Mouse (Mus musculus) myocyte (in vitro differentiated cells): ENCODE measurements at regions not wholly inside any gene's neighbourhood (a gene's known extent, or its start where the extent isn't known, plus 50 kb on each side); places are given as distances from the start of the nearest gene placed in this dataset.

ENCODE experiments used
- H3K27me3 ChIP-seq: one replicate; pipeline ENCODE4 v1.6.1; 2011; ENCODE audit not compliant: control insufficient read depth, insufficient read depth, insufficient read length
- H3K36me3 ChIP-seq: one replicate; pipeline ENCODE4 v1.6.1; 2011; ENCODE audit not compliant: control insufficient read depth, insufficient read depth
- H3K4me2 ChIP-seq: one replicate; pipeline ENCODE4 v1.6.1; 2011; ENCODE audit warnings: low read depth, control low read depth
- H3K4me3 ChIP-seq: one replicate; pipeline ENCODE4 v1.5.1; 2011; ENCODE audit warnings: mild to moderate bottlenecking, control low read depth, moderate library complexity
- H3K79me2 ChIP-seq: one replicate; pipeline ENCODE4 v1.6.1; 2011; ENCODE audit not compliant: control insufficient read depth, insufficient read depth
- H3ac ChIP-seq: one replicate; pipeline ENCODE4 v1.6.1; 2011; ENCODE audit not compliant: control insufficient read depth, insufficient read length
- CEBPB ChIP-seq: IDR thresholded peaks from 2 replicates; pipeline ENCODE4 v1.6.1; 2011; ENCODE audit warnings: mild to moderate bottlenecking, moderate library complexity; ENCODE audit not compliant: poor library complexity, insufficient read depth, severe bottlenecking
- E2F4 ChIP-seq: IDR thresholded peaks from one replicate; pipeline ENCODE4 v1.6.1; 2011; ENCODE audit warnings: mild to moderate bottlenecking, control low read depth, moderate library complexity; ENCODE audit not compliant: insufficient read depth
- MAX ChIP-seq: IDR thresholded peaks from one replicate; pipeline ENCODE4 v1.6.1; 2011; ENCODE audit warnings: low read depth, mild to moderate bottlenecking, control low read depth
- MYOD1 ChIP-seq, 3 experiments: IDR thresholded peaks; one replicate each; pipeline ENCODE4 v1.6.1; 2011; ENCODE audit warnings: control low read depth in 2 of 3, low read depth in 2 of 3, mild to moderate bottlenecking in 2 of 3, moderate library complexity in 1 of 3; ENCODE audit not compliant: insufficient read length in 2 of 3, control insufficient read depth in 1 of 3
- MYOG ChIP-seq, 3 experiments: IDR thresholded peaks; one replicate each; pipeline ENCODE4 v1.6.1; 2011; ENCODE audit warnings: control low read depth in 2 of 3, low read depth in 2 of 3, mild to moderate bottlenecking in 2 of 3; ENCODE audit not compliant: insufficient read length in 2 of 3, control insufficient read depth in 1 of 3, insufficient read depth in 1 of 3
- POLR2A ChIP-seq: IDR thresholded peaks from one replicate; pipeline ENCODE4 v1.6.1; 2011; ENCODE audit warnings: low read depth, mild to moderate bottlenecking, control low read depth, moderate library complexity; ENCODE audit not compliant: insufficient read length
- POLR2AphosphoS2 ChIP-seq: IDR thresholded peaks from one replicate; pipeline ENCODE4 v1.6.1; 2011; ENCODE audit warnings: low read depth, control low read depth; ENCODE audit not compliant: insufficient read length
- REST ChIP-seq: IDR thresholded peaks from one replicate; pipeline ENCODE4 v1.6.1; 2011; ENCODE audit warnings: mild to moderate bottlenecking, control low read depth, moderate library complexity; ENCODE audit not compliant: insufficient read depth, insufficient read length
- SRF ChIP-seq: IDR thresholded peaks from one replicate; pipeline ENCODE4 v1.6.1; 2011; ENCODE audit warnings: low read depth; ENCODE audit not compliant: control insufficient read depth, insufficient read length
- TCF12 ChIP-seq: IDR thresholded peaks from one replicate; pipeline ENCODE4 v1.6.1; 2011; ENCODE audit warnings: mild to moderate bottlenecking, control low read depth; ENCODE audit not compliant: poor library complexity, insufficient read depth, severe bottlenecking
- TCF3 ChIP-seq: IDR thresholded peaks from one replicate; pipeline ENCODE4 v1.6.1; 2011; ENCODE audit warnings: low read depth, control low read depth; ENCODE audit not compliant: insufficient read length
- USF1 ChIP-seq: IDR thresholded peaks from one replicate; pipeline ENCODE4 v1.6.1; 2011; ENCODE audit warnings: low read depth, mild to moderate bottlenecking, control low read depth, moderate library complexity

DNA sequence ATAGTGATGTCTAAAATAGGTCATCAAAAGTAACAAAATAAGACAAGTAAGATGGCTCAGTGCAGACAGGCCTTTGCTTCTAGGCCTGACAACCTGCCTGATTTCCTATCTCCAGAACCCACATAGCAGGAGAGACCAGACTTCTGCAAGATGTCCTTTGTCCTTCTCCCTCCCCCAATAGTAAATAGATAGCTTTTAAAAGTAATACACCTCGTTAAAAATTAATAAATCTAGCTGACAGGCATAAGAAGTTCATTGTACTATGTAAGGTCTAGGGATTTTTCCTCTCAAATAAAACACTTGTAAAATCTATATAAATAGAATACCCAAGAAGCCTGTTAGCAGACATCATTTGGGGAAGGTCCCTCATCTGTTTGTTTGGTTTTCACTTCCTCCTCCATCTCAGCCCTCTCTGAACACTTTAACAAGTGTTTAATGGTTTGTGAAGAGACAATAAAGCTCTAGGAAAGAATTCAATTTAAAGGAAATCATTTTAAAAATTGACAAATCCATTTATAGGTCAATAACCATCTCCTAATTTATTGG is 67.2 kb upstream of the Jade1 start:
- no peak overlapping the region for H3ac ChIP-seq
- H3K4me2 ChIP-seq = no peak overlapping the region
- H3K27me3 ChIP-seq = no peaks in the 10 kb centered on the region
- H3K4me3 ChIP-seq = no peak overlapping the region
- H3K36me3 ChIP-seq = no peaks in the 10 kb centered on the region
- TF ChIP-seq MYOG (IDR thresholded peaks at IDR 0.05; ENCODE audit: control insufficient read depth in 1 of 3, insufficient read depth in 1 of 3, insufficient read length in 2 of 3, low read depth in 2 of 3) (no peak), MYOD1 (IDR thresholded peaks at IDR 0.05; ENCODE audit: control insufficient read depth in 1 of 3, insufficient read length in 2 of 3, low read depth in 2 of 3) (no peak), CEBPB (no peak)
- no peaks in the 10 kb centered on the region for H3K79me2 ChIP-seq

DNA sequence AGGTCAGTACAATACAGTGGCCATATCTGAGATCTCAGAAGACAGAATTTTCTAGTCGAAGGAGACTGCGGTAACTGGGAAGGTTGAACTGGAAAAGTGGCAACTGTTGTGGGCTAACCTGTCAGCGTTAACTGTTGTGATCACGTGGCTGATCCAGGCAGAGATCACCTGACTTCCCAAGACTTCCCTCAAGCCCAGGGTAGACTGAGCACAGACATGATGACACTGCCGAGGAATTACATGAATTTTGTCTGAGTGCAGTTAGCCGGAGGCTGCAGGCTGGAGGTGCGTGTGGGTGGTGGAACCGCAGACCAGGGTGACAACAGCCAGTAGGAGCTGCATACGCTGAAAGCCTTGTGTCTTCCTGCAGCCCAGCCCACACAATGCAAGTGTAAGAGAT is 70.6 kb upstream of the Jade1 start:
- Histone ChIP-seq H3K79me2 (no peaks in the 10 kb centered on the region), H3K4me2 (no peak overlapping the region), H3K36me3 (no peaks in the 10 kb centered on the region), H3K4me3 (no peak overlapping the region), H3ac (no peak overlapping the region), H3K27me3 (no peaks in the 10 kb centered on the region)
- TF ChIP-seq TCF12 (no peak), REST (no peak), USF1 (no peak), SRF (no peak), POLR2A (no peak), MYOG (IDR thresholded peaks at IDR 0.05; ENCODE audit: control insufficient read depth in 1 of 3, insufficient read depth in 1 of 3, insufficient read length in 2 of 3, low read depth in 2 of 3) (no peak), TCF3 (no peak), MAX (no peak), POLR2AphosphoS2 (no peak), E2F4 (no peak), MYOD1 (IDR thresholded peaks at IDR 0.05; ENCODE audit: control insufficient read depth in 1 of 3, insufficient read length in 2 of 3, low read depth in 2 of 3) (no peak), CEBPB (no peak)

DNA sequence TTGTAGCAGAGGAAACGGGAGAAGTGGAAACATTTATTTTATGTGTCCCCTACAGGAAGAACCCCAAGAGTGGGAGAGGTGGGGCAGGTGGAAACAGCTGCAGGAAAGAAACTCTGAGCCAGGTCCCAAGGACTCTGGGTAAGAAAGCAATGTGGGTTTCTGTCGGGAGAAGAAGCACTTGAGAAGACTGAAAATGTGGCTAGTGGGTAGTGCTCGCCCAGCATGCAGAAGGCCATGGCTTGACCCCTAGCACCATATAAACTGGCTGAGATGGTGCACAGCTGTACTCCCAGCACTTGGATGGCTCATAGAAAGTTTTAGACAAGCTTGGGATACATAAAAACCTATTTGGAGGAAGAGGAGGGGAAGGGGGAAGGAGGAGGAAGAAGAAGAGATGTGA is 71.9 kb upstream of the Jade1 start:
- Histone ChIP-seq H3K27me3 (no peaks in the 10 kb centered on the region), H3ac (no peak overlapping the region), H3K79me2 (no peaks in the 10 kb centered on the region), H3K36me3 (no peaks in the 10 kb centered on the region), H3K4me3 (no peak overlapping the region), H3K4me2 (no peak overlapping the region)
- no peak for TF ChIP-seq E2F4
- TF ChIP-seq REST = no peak
- no peak for TF ChIP-seq CEBPB
- TF ChIP-seq POLR2AphosphoS2 = no peak
- no peak for TF ChIP-seq TCF3
- TF ChIP-seq USF1 = no peak
- TF ChIP-seq POLR2A = no peak
- TF ChIP-seq TCF12 = no peak

DNA sequence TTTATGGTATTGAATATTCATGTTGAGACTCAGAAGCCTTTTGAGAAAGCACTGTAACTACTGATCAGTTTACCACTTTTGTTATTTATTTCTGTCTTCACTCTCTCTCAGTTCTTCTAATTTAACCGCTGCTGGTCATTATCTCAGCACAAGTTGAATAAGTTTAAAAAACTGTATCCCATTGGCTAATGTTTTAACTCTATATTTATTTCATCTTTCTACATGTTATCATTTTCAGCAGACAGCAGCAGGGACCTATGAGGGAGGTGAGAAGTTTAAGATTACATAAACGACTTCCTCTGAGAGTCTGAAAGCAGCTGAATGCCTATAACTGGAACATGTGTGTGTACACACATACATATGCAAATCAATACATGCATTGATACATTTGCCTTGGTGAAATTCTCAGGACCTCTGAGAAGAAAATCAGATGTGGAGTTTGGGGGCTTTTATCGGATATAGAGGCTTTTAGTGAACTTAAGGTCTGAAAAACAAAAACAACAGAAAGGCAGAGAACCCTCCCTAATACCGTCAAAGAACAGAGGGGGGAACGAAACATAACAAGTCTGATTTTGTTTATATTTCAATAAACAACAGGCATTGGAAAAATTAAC is 72.5 kb upstream of the Jade1 start:
- H3K79me2 ChIP-seq = no peaks in the 10 kb centered on the region
- no peaks in the 10 kb centered on the region for H3K36me3 ChIP-seq
- TF ChIP-seq USF1 (no peak), MYOG (IDR thresholded peaks at IDR 0.05; ENCODE audit: control insufficient read depth in 1 of 3, insufficient read depth in 1 of 3, insufficient read length in 2 of 3, low read depth in 2 of 3) (no peak), REST (no peak), TCF12 (no peak), CEBPB (no peak), MYOD1 (IDR thresholded peaks at IDR 0.05; ENCODE audit: control insufficient read depth in 1 of 3, insufficient read length in 2 of 3, low read depth in 2 of 3) (no peak), TCF3 (no peak), E2F4 (no peak), POLR2AphosphoS2 (no peak), POLR2A (no peak), SRF (no peak), MAX (no peak)
- no peak overlapping the region for H3K4me3 ChIP-seq
- H3K4me2 ChIP-seq = no peak overlapping the region
- H3ac ChIP-seq = no peak overlapping the region
- H3K27me3 ChIP-seq = no peaks in the 10 kb centered on the region

DNA sequence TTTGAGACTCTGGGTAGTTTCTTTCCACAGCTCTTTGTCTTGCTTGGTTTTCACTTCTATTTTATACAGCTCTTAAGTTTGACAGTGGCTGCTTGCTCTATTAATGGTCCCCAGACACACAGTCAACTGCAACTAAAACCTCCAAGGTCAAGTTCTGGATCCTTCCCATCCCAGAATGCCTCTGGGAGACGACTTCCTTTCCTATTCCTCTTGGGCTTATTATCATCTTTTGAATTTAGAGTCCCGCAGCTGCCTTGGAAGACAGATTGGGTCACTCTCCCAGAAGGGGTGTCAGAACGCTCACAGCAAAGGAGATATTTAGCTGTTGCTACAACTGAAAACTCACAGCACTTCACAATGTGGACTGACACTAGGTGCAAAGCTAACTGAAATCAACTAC is 75.3 kb upstream of the Jade1 start:
- no peak for TF ChIP-seq SRF
- no peak for TF ChIP-seq REST
- no peak for TF ChIP-seq POLR2A
- TF ChIP-seq TCF12 = no peak
- no peak for TF ChIP-seq POLR2AphosphoS2
- TF ChIP-seq MAX = no peak
- no peak for TF ChIP-seq MYOD1 (IDR thresholded peaks at IDR 0.05; ENCODE audit: control insufficient read depth in 1 of 3, insufficient read length in 2 of 3, low read depth in 2 of 3)
- TF ChIP-seq MYOG (IDR thresholded peaks at IDR 0.05; ENCODE audit: control insufficient read depth in 1 of 3, insufficient read depth in 1 of 3, insufficient read length in 2 of 3, low read depth in 2 of 3) = no peak
- no peak for TF ChIP-seq CEBPB
- Histone ChIP-seq H3K4me2 (no peak overlapping the region), H3ac (no peak overlapping the region), H3K4me3 (no peak overlapping the region), H3K27me3 (no peaks in the 10 kb centered on the region), H3K36me3 (no peaks in the 10 kb centered on the region), H3K79me2 (no peaks in the 10 kb centered on the region)
